Mouse (Mus musculus): ENCODE data around the gene Gpr153. TPM values are rescaled to one million over a fixed set of nuclear protein-coding genes. Genes with fewer than 3 reads are reported as not detected.

The Gpr153 gene
- total and polyA plus RNA-seq, 3 experiments: 0.30 to 1.4 (median 0.70) TPM

GRCm38 (mm10) chr4:152315498-152316213, 41.6 kb downstream of the Gpr153 start:
- H3K4me1 ChIP-seq (ENCODE audit: control insufficient read depth in 1 of 2, insufficient read depth in 2 of 2): peaks cover 0 to 10% of the 10 kb centered on the region in 2 experiments; a peak in 2 of 4 replicates
- dilution Hi-C loops (cut with MboI; ENCODE audit: extremely low pct_ligation_motif_present, extremely low pct_unique_long_range_greater_than_20kb, low sequenced_read_pairs) (no loop called here), in situ Hi-C loops (cut with MboI; ENCODE audit: low pct_ligation_motif_present, low pct_unique_long_range_greater_than_20kb, low sequenced_read_pairs) (no loop called here)
- peak overlapping the region; percentile 65 for H3K4me2 ChIP-seq (ENCODE audit: insufficient read depth, low read depth, poor library complexity, severe bottlenecking)
- TF ChIP-seq POLR2AphosphoS2 (IDR thresholded peaks at IDR 0.05; ENCODE audit: low read depth, low read length) (no peak), NRF1 (IDR thresholded peaks at IDR 0.05; ENCODE audit: low read depth, low read length) (peak; percentile 79)
- no peaks in the 10 kb centered on the region for H3K9me3 ChIP-seq (replicated peaks; ENCODE audit: low read length)
- no peaks in the 10 kb centered on the region for H3K36me3 ChIP-seq (replicated peaks in 1 of 2; ENCODE audit: control insufficient read depth in 1 of 2, insufficient read depth in 1 of 2, low read length in 1 of 2)
- no peak overlapping the region; the same call in 1 of the 2 replicates for H3K9ac ChIP-seq (ENCODE audit: insufficient read depth, low read depth)
- H3K4me3 ChIP-seq (replicated peaks in 1 of 3; ENCODE audit: low read depth in 2 of 3, low read length in 2 of 3, poor library complexity in 1 of 3): peak overlapping the region in 1 of 3 experiments; percentile 33
- peaks cover 30% of the 10 kb centered on the region for H3K27me3 ChIP-seq (replicated peaks)
- DNase-seq (ENCODE audit: extremely low read depth): no peak
- no peak overlapping the region for H3K27ac ChIP-seq (ENCODE audit: insufficient read depth, low read depth)
- no peaks in the 10 kb centered on the region for H3K79me2 ChIP-seq (replicated peaks; ENCODE audit: control insufficient read depth, extremely low read depth, insufficient read depth, poor library complexity, severe bottlenecking)

GRCm38 (mm10) chr4:152317631-152318033, 43.6 kb downstream of the Gpr153 start:
- no peak overlapping the region for H3K9ac ChIP-seq (ENCODE audit: insufficient read depth, low read depth)
- H3K4me2 ChIP-seq (ENCODE audit: insufficient read depth, low read depth, poor library complexity, severe bottlenecking): no peak overlapping the region
- H3K27me3 ChIP-seq (replicated peaks): peaks cover 30% of the 10 kb centered on the region
- DNase-seq (ENCODE audit: extremely low read depth): no peak
- H3K9me3 ChIP-seq (replicated peaks; ENCODE audit: low read length): no peaks in the 10 kb centered on the region
- H3K4me1 ChIP-seq (ENCODE audit: control insufficient read depth in 1 of 2, insufficient read depth in 2 of 2): peaks cover 0 to 10% of the 10 kb centered on the region in 2 experiments; a peak in 2 of 4 replicates
- no peaks in the 10 kb centered on the region for H3K36me3 ChIP-seq (replicated peaks in 1 of 2; ENCODE audit: control insufficient read depth in 1 of 2, insufficient read depth in 1 of 2, low read length in 1 of 2)
- H3K27ac ChIP-seq (ENCODE audit: insufficient read depth, low read depth): no peak overlapping the region
- in situ Hi-C loops (cut with MboI; ENCODE audit: low pct_ligation_motif_present, low pct_unique_long_range_greater_than_20kb, low sequenced_read_pairs): no loop called here
- no peaks in the 10 kb centered on the region for H3K79me2 ChIP-seq (replicated peaks; ENCODE audit: control insufficient read depth, extremely low read depth, insufficient read depth, poor library complexity, severe bottlenecking)
- no peak for TF ChIP-seq ELF1 (IDR thresholded peaks at IDR 0.05; ENCODE audit: low read depth, low read length)
- TF ChIP-seq TBP (conservative IDR thresholded peaks at IDR 0.05; ENCODE audit: low read depth, low read length): no peak
- no peak for TF ChIP-seq MAFK (IDR thresholded peaks at IDR 0.05; ENCODE audit: insufficient replicate concordance, low read length)
- no peak for TF ChIP-seq JUN (IDR thresholded peaks at IDR 0.05; ENCODE audit: insufficient read depth, low read depth, low read length)
- no peak for TF ChIP-seq NELFE (IDR thresholded peaks at IDR 0.05; ENCODE audit: low read depth, low read length)
- no peak for TF ChIP-seq ETS1 (conservative IDR thresholded peaks at IDR 0.05; ENCODE audit: low read depth, low read length)
- no peak for TF ChIP-seq RAD21 (IDR thresholded peaks at IDR 0.05; ENCODE audit: low read depth, low read length)
- no peak for TF ChIP-seq ZC3H11A (IDR thresholded peaks at IDR 0.05; ENCODE audit: low read depth, low read length)
- no peak for TF ChIP-seq SIN3A (IDR thresholded peaks at IDR 0.05; ENCODE audit: low read length)
- no peak for TF ChIP-seq USF2 (conservative IDR thresholded peaks at IDR 0.05; ENCODE audit: low read depth, low read length)
- no peak overlapping the region for H3K4me3 ChIP-seq (replicated peaks in 1 of 3; ENCODE audit: low read depth in 2 of 3, low read length in 2 of 3, poor library complexity in 1 of 3)
- dilution Hi-C loops (cut with MboI; ENCODE audit: extremely low pct_ligation_motif_present, extremely low pct_unique_long_range_greater_than_20kb, low sequenced_read_pairs): no loop called here

Data from CH12.LX (cell line).